Mouse (Mus musculus) spleen, adult 2 months (tissue): ENCODE measurements at regions not wholly inside any gene's neighbourhood (a gene's known extent, or its start where the extent isn't known, plus 50 kb on each side); places are given as distances from the start of the nearest gene placed in this dataset.

Experiments
- DNase-seq, 2 experiments: peaks; one replicate each; pipeline versions ENCODE4 v3.0.0 to v3.0.0-alpha.2; 2012 to 2021; ENCODE audit warnings: low spot score in 2 of 2, low read depth in 1 of 2
- H3K27ac ChIP-seq: fragments of 200-500 bp; 2 replicates; pipeline ENCODE4 v1.5.1; 2012; ENCODE audit warnings: low read length, inconsistent platforms; ENCODE audit not compliant: insufficient read depth
- H3K27me3 ChIP-seq: fragments of 200-500 bp; 2 replicates; pipeline ENCODE4 v1.6.1; 2012; ENCODE audit warnings: mild to moderate bottlenecking, moderate library complexity, low read length, inconsistent platforms; ENCODE audit not compliant: control insufficient read depth, insufficient read depth
- H3K36me3 ChIP-seq: fragments of 200-500 bp; 2 replicates; pipeline ENCODE4 v1.6.1; 2012; ENCODE audit warnings: mild to moderate bottlenecking, low read length, inconsistent platforms; ENCODE audit not compliant: control insufficient read depth, insufficient read depth
- H3K4me1 ChIP-seq: fragments of 200-500 bp; 2 replicates; pipeline ENCODE4 v1.6.1; 2011; ENCODE audit warnings: inconsistent platforms; ENCODE audit not compliant: control insufficient read depth, insufficient read depth, insufficient read length
- H3K4me3 ChIP-seq: fragments of 200-500 bp; 2 replicates; pipeline ENCODE4 v1.5.1; 2011; ENCODE audit warnings: mild to moderate bottlenecking, inconsistent platforms; ENCODE audit not compliant: insufficient read depth, insufficient read length; ENCODE audit errors: extremely low read depth
- CTCF ChIP-seq: fragments of 200-500 bp; IDR thresholded peaks from 2 replicates; pipeline ENCODE4 v1.5.1; 2011; ENCODE audit warnings: mild to moderate bottlenecking, inconsistent platforms; ENCODE audit not compliant: insufficient read depth, insufficient read length, insufficient replicate concordance; ENCODE audit errors: extremely low read depth
- POLR2A ChIP-seq: fragments of 200-500 bp; IDR thresholded peaks from 2 replicates; pipeline ENCODE4 v1.6.1; 2011; ENCODE audit warnings: low read depth, low read length, inconsistent platforms
- WGBS: fragments of 180-500 bp; shearing (Covaris S2); methylation state at CpG from one replicate; pipeline ENCODE4 v1.1.7; 2018; 5-methylcytosine and 5-hydroxymethylcytosine counted together

DNA sequence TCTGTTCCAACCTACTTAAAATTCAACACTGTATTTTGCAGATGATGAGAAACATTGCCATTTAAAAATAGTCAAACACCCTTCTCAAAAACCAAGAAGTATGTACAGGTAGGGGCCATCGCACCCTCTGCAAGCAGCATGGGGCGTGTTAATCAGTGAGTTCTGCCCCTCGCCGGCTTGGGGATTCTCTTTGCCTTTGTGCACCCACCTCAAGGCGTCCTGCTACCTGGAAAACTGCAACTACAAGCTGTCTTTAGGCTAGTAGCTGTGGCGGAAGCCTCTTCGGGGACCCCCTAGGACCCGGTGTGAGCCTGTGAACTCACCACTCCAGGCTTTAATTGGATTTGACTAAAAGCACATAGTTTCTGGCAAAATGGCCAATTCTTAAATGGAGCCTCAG lies 311.0 kb downstream of the Mtx2 start:
- no peak overlapping the region for H3K27ac ChIP-seq
- H3K4me3 ChIP-seq, result no peak overlapping the region
- WGBS, result 44% methylated on average over 8 of the region's 8 CpGs
- DNase-seq, result no peak
- no peaks in the 10 kb centered on the region for H3K36me3 ChIP-seq
- no peak for TF ChIP-seq POLR2A
- no peak for TF ChIP-seq CTCF
- peaks cover 7% of the 10 kb centered on the region for H3K27me3 ChIP-seq
- H3K4me1 ChIP-seq, result no peaks in the 10 kb centered on the region; the same call in 1 of the 2 replicates

DNA sequence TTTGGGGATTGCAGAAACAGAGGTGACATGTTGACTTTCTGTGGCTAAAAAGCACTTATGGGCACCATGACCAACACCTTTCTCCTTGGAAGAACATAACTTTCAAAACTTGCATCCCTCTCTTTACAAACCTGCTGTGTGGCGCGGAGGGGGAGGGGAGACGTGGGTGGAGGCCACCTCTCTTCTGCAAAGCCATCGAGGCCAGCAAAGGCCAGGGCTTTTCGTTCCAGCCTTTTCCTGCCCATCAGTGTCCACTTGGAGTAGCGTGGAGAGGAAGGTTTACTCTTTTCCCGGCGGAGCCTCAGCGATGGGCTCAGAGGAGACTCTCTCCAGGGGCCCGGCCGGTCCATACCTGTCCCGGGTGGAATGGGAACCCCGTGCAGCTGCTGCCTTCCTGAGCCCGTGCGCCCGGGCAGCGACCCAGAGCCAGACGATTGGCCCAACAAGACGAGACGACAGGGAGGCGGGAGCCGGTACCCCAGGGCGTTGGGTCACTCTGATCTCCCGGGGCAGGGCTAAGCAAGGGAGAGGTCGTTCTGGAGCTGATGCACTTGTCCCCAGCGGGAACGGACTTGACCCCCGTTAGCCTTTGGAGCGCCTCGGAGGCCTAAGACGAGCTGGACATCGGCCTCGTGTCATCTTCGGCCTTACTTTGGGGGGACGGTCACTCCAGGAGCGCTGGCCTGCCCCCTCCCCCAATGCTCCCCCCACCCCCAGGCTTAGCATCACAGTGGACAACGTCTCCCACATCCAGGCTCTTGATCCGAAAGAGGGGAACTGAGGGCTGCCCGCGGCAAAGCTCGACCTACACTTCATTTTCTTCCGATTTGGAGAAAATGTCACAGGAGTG lies 311.8 kb downstream of the Mtx2 start:
- no peak for TF ChIP-seq POLR2A
- no peak for TF ChIP-seq CTCF
- DNase-seq, result no peak
- no peak overlapping the region for H3K4me3 ChIP-seq
- no peaks in the 10 kb centered on the region; the same call in 1 of the 2 replicates for H3K4me1 ChIP-seq
- H3K36me3 ChIP-seq, result no peaks in the 10 kb centered on the region
- 6% methylated on average over 42 of the region's 42 CpGs for WGBS
- H3K27ac ChIP-seq, result no peak overlapping the region
- H3K27me3 ChIP-seq, result peaks cover 7% of the 10 kb centered on the region

DNA sequence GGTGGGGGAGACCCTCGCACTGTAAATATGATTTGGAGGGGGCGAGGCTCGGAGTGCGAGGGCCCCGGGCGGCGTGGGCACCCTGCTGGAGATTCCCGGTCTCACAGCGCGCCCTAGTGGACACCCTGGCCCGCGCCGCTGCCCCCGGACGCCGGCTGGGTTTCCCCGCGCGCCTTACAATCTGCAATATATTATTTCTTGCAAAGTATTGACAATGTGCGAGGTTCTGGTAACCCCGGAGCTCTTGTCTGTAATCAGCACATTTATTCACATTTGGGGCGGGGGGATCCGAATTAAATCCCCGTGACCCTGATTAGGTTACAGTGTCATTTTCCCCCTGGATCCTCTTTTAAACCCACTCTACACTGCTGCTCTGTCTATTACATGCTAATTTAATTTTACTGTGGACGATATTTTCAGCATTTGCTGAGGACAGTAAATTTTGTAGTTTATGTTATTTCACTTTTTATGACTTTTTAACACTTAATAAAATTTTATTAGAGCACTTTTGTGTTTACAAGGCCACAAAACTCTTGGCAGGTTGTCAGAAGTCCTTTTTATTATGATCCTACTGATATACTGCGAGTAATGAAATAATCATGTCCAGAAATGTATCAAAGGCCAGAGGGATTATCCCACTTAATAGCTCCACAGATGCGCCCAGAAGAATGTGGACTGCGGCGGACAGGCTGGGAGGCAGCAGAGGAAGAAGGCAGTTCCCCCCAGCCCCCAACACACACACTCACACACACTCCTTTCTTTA lies 312.6 kb downstream of the Mtx2 start:
- 6% methylated on average over 29 of the region's 29 CpGs for WGBS
- DNase-seq, result peak in 1 of 2 experiments; percentile 22
- H3K36me3 ChIP-seq, result no peaks in the 10 kb centered on the region
- no peak overlapping the region for H3K27ac ChIP-seq
- no peak overlapping the region for H3K4me3 ChIP-seq
- 0 out of 2 replicates have a peak, but pooled peaks have one; percentile 29 for TF ChIP-seq CTCF
- TF ChIP-seq POLR2A, result no peak
- no peaks in the 10 kb centered on the region; the same call in 1 of the 2 replicates for H3K4me1 ChIP-seq
- peaks cover 7% of the 10 kb centered on the region for H3K27me3 ChIP-seq

DNA sequence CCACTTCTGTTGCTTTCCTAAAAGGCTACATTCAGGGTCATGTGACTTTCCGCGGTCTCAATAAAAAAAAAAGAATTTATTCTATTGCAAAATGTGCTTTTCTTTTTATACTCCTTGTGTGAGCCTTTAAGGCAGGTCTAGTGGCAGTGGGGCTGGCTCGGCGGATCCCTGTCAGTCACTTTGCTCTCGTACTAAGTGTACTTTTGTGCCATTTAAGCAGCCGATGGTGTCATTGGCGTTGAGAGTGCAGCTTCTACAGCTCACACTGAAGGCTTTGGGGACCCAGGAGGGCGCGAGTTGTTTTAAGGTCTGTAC lies 313.1 kb downstream of the Mtx2 start:
- TF ChIP-seq POLR2A, result no peak
- no peak for TF ChIP-seq CTCF

DNA sequence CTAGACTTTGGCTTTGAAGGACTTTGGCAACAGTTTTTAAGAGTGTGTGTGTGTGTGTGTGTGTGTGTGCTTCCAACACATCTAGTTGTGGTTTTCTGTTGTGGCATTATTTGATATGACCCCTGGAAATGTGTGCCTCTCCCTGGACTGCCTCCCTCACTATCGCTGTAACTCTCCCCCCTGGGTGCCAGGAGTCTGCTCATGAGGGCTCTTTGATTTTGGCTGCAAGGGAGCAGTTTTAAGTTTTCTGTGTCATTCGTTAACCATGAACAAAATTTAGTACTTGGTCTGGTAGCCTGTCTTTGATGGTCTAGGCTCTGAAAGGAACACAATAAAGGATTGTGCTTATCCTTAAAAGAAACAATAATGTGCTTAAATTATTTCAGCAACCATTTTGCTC lies 313.9 kb downstream of the Mtx2 start:
- TF ChIP-seq POLR2A, result no peak
- no peak for TF ChIP-seq CTCF
- Histone ChIP-seq H3K27ac (no peak overlapping the region), H3K27me3 (peaks cover 7% of the 10 kb centered on the region), H3K4me1 (no peaks in the 10 kb centered on the region; the same call in 1 of the 2 replicates), H3K4me3 (no peak overlapping the region), H3K36me3 (no peaks in the 10 kb centered on the region)
- WGBS, result 69% methylated on average over 2 of the region's 2 CpGs
- DNase-seq, result no peak

More for the DNA sequence above, 313.1 kb downstream of the Mtx2 start:
- WGBS, result 34% methylated on average over 9 of the region's 9 CpGs
- no peaks in the 10 kb centered on the region; the same call in 1 of the 2 replicates for H3K4me1 ChIP-seq
- peaks cover 7% of the 10 kb centered on the region for H3K27me3 ChIP-seq
- H3K36me3 ChIP-seq, result no peaks in the 10 kb centered on the region
- no peak overlapping the region for H3K27ac ChIP-seq
- DNase-seq, result no peak
- H3K4me3 ChIP-seq, result no peak overlapping the region

DNA sequence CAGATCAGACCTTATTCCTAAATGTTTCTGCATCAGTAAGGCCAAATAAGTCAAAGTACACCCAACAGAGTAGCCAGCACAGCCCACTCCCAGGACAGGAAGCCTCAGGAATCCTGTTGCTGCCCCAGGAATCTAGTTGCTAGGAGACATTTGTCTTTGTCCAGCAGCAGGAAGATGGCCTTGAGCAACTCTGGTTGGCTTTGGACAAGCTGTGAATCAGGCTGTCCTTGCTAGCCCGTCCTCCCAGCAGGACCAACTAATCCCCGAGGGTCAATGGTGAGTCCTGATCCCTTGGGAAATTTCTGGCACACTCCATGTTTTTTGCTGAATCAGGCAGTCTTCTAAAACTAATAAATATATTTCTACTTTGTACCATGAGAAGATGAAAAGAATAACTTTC lies 317.1 kb downstream of the Mtx2 start:
- no peak overlapping the region for H3K27ac ChIP-seq
- H3K4me3 ChIP-seq, result no peak overlapping the region
- H3K27me3 ChIP-seq, result 0 out of 2 replicates have a peak, but pooled peaks cover 2% of the 10 kb centered on the region
- TF ChIP-seq CTCF, result no peak
- no peak for TF ChIP-seq POLR2A
- H3K4me1 ChIP-seq, result no peaks in the 10 kb centered on the region
- 58% methylated on average over 2 of the region's 2 CpGs for WGBS
- DNase-seq, result no peak
- no peaks in the 10 kb centered on the region for H3K36me3 ChIP-seq
